Mouse (Mus musculus): ENCODE measurements around the gene Aven.

- no peak for TF ChIP-seq CTCF (IDR thresholded peaks at IDR 0.05; ENCODE audit: insufficient read depth, low read depth, low read length)
- TF ChIP-seq POLR2A (IDR thresholded peaks at IDR 0.05; ENCODE audit: insufficient read depth, low read depth, low read length): no peak
Measured at GRCm38 (mm10) chr2:112556527-112556926, 63.8 kb downstream of the Aven start.

All from olfactory bulb, adult 2 months (tissue).